Mouse (Mus musculus): Measurements from ENCODE around the gene Spsb1. TPM values are rescaled to one million over a fixed set of nuclear protein-coding genes. Genes with fewer than 3 reads are reported as not detected.

Gene Spsb1
- polyA plus RNA-seq, 1 experiment: 0.75 TPM

- Histone ChIP-seq H3K36me3 (replicated peaks; ENCODE audit: low read length) (no peaks in the 10 kb centered on the region), H3K9me3 (peaks cover 10% of the 10 kb centered on the region), H3K4me1 (peaks cover 9% of the 10 kb centered on the region), H3K27me3 (replicated peaks) (peaks cover 56% of the 10 kb centered on the region), H3K4me3 (replicated peaks) (peak overlapping the region; percentile 33)
- no peak for TF ChIP-seq FLI1 (IDR thresholded peaks at IDR 0.05; ENCODE audit: low read length)
- no peak for TF ChIP-seq GATA1 (IDR thresholded peaks at IDR 0.05; ENCODE audit: borderline replicate concordance, low read length)
Measured at GRCm38 (mm10) chr4:149846861-149847631, 107.8 kb downstream of the Spsb1 start.

Other genes with a start within 250 kb of the Spsb1 start
- gene Tmem201, start 217.0 kb downstream of the Spsb1 start, polyA plus RNA-seq (2012; ENCODE audit: insufficient read depth, low replicate concordance): 21.7 and 25.3 TPM in 2 replicates
- gene Slc25a33, start 180.8 kb downstream of the Spsb1 start, polyA plus RNA-seq (2012; ENCODE audit: insufficient read depth, low replicate concordance): 3.9 and 8.0 TPM in 2 replicates
- gene H6pd, start 54.0 kb upstream of the Spsb1 start, polyA plus RNA-seq (2012; ENCODE audit: insufficient read depth, low replicate concordance): 4.4 and 6.8 TPM in 2 replicates
- 1.1 and 1.9 TPM in 2 replicates for gene Gpr157, start 132.3 kb upstream of the Spsb1 start, polyA plus RNA-seq (2012; ENCODE audit: insufficient read depth, low replicate concordance)
- gene Slc2a5, start 164.2 kb upstream of the Spsb1 start, polyA plus RNA-seq (2012; ENCODE audit: insufficient read depth, low replicate concordance): 0.15 TPM in 1 of 2 replicates, not detected in the other
- not detected in 2 replicates for gene Slc2a7, start 193.9 kb upstream of the Spsb1 start, polyA plus RNA-seq (2012; ENCODE audit: insufficient read depth, low replicate concordance)
- gene Car6, start 246.3 kb upstream of the Spsb1 start, polyA plus RNA-seq (2012; ENCODE audit: insufficient read depth, low replicate concordance): not detected in 2 replicates